Mouse (Mus musculus) embryonic facial prominence, embryonic 15.5 days (tissue): ENCODE measurements around the gene Calm3. TPM values are rescaled to one million over a fixed set of nuclear protein-coding genes. Genes with fewer than 3 reads are reported as not detected.

Source experiments
- ATAC-seq: fragments of 200-750 bp; cut with Nextera tagmentation; 2 replicates; pipeline ENCODE4 v1.8.0; 2017; ENCODE audit warnings: low read depth, moderate TSS enrichment; ENCODE audit not compliant: insufficient number of reproducible peaks, low FRiP score, low TSS enrichment
- H3K27ac ChIP-seq: fragments of 300-500 bp; sonication (generic); replicated peaks from 2 replicates; pipeline ENCODE4 v1.5.1; 2015; ENCODE audit warnings: mild to moderate bottlenecking, inconsistent platforms
- H3K27me3 ChIP-seq: fragments of 300-500 bp; sonication (generic); 2 replicates; pipeline ENCODE4 v1.6.1; 2015; ENCODE audit warnings: inconsistent platforms
- H3K36me3 ChIP-seq: fragments of 300-500 bp; sonication (generic); 2 replicates; pipeline ENCODE4 v1.6.1; 2015; ENCODE audit warnings: mild to moderate bottlenecking, inconsistent platforms
- H3K4me1 ChIP-seq: fragments of 300-500 bp; sonication (generic); 2 replicates; pipeline ENCODE4 v1.6.1; 2015; ENCODE audit warnings: inconsistent platforms
- H3K4me2 ChIP-seq: fragments of 300-500 bp; sonication (generic); replicated peaks from 2 replicates; pipeline ENCODE4 v1.6.1; 2015; ENCODE audit warnings: mild to moderate bottlenecking, inconsistent platforms
- H3K4me3 ChIP-seq: fragments of 300-500 bp; sonication (generic); replicated peaks from 2 replicates; pipeline ENCODE4 v1.5.1; 2015; ENCODE audit warnings: mild to moderate bottlenecking, inconsistent platforms
- H3K9ac ChIP-seq: fragments of 300-500 bp; sonication (generic); 2 replicates; pipeline ENCODE4 v1.6.1; 2015; ENCODE audit warnings: inconsistent platforms
- H3K9me3 ChIP-seq: fragments of 300-500 bp; sonication (generic); replicated peaks from 2 replicates; pipeline ENCODE4 v1.6.1; 2016; ENCODE audit warnings: inconsistent platforms
- WGBS: fragments of 180-500 bp; shearing (Covaris S2); methylation state at CpG from one replicate; pipeline ENCODE4 v1.1.7; 2015; 5-methylcytosine and 5-hydroxymethylcytosine counted together
- polyA plus RNA-seq: library from polyadenylated mRNA; unstranded; fragments of >200 nt; fragmentation: Nextera tagmentation; extraction: Ambion mirVana; gene quantifications from 2 replicates; pipeline ENCODE4 v1.2.1, GENCODE M21; 2015

Calm3 gene
- polyA plus RNA-seq, 1 experiment from 2014 or later = 138 TPM

GRCm38 (mm10) chr7:16949908-16950841 is 26.3 kb upstream of the Calm3 start:
- H3K36me3 ChIP-seq = no peaks in the 10 kb centered on the region
- H3K4me1 ChIP-seq = peaks cover 47% of the 10 kb centered on the region
- H3K9me3 ChIP-seq = no peaks in the 10 kb centered on the region
- H3K9ac ChIP-seq = no peak overlapping the region
- WGBS = 12% methylated on average over 29 of the region's 29 CpGs
- H3K4me3 ChIP-seq = peak overlapping the region; percentile 33
- ATAC-seq = peak; percentile 8; the same call in 1 of the 2 replicates
- H3K27ac ChIP-seq = no peak overlapping the region
- H3K4me2 ChIP-seq = peak overlapping the region; percentile 63
- peaks cover 42% of the 10 kb centered on the region for H3K27me3 ChIP-seq

- ATAC-seq = no peak
- WGBS = 64% methylated on average over 8 of the region's 8 CpGs
- H3K9ac ChIP-seq = no peak overlapping the region
- no peaks in the 10 kb centered on the region for H3K36me3 ChIP-seq
- no peaks in the 10 kb centered on the region for H3K9me3 ChIP-seq
- H3K4me1 ChIP-seq = peaks cover 58% of the 10 kb centered on the region
- no peak overlapping the region for H3K4me3 ChIP-seq
- peaks cover 43% of the 10 kb centered on the region for H3K27me3 ChIP-seq
- no peak overlapping the region for H3K4me2 ChIP-seq
- no peak overlapping the region; the same call in 1 of the 2 replicates for H3K27ac ChIP-seq
Observed at GRCm38 (mm10) chr7:16948923-16949458, 25.1 kb upstream of the Calm3 start.

GRCm38 (mm10) chr7:16947959-16948361 is 24.0 kb upstream of the Calm3 start:
- H3K4me3 ChIP-seq = 0 out of 2 replicates have a peak overlapping the region, but pooled peaks have one; percentile 38
- peaks cover 43% of the 10 kb centered on the region for H3K27me3 ChIP-seq
- peak overlapping the region; percentile 81 for H3K4me2 ChIP-seq
- WGBS = 23% methylated on average over 4 of the region's 4 CpGs
- ATAC-seq = peak; percentile 64
- H3K4me1 ChIP-seq = peaks cover 62% of the 10 kb centered on the region
- H3K36me3 ChIP-seq = no peaks in the 10 kb centered on the region
- H3K27ac ChIP-seq = peak overlapping the region; percentile 65
- no peak overlapping the region for H3K9ac ChIP-seq
- H3K9me3 ChIP-seq = no peaks in the 10 kb centered on the region

GRCm38 (mm10) chr7:16947349-16947895 is 23.5 kb upstream of the Calm3 start:
- H3K27me3 ChIP-seq = peaks cover 43% of the 10 kb centered on the region
- H3K4me1 ChIP-seq = peaks cover 62% of the 10 kb centered on the region
- 15% methylated on average over 22 of the region's 22 CpGs for WGBS
- H3K9ac ChIP-seq = no peak overlapping the region
- H3K4me3 ChIP-seq = peak overlapping the region; percentile 38
- H3K27ac ChIP-seq = peak overlapping the region; percentile 65
- no peaks in the 10 kb centered on the region for H3K36me3 ChIP-seq
- no peak for ATAC-seq
- no peaks in the 10 kb centered on the region for H3K9me3 ChIP-seq
- peak overlapping the region; percentile 81 for H3K4me2 ChIP-seq

GRCm38 (mm10) chr7:16946441-16947348 is 22.8 kb upstream of the Calm3 start:
- H3K27me3 ChIP-seq = peaks cover 43% of the 10 kb centered on the region
- peak overlapping the region; percentile 81 for H3K4me2 ChIP-seq
- WGBS = 8% methylated on average over 53 of the region's 53 CpGs
- H3K9ac ChIP-seq = peak overlapping the region; percentile 15; the same call in 1 of the 2 replicates
- H3K9me3 ChIP-seq = no peaks in the 10 kb centered on the region
- peak overlapping the region; percentile 38 for H3K4me3 ChIP-seq
- peak overlapping the region; percentile 65 for H3K27ac ChIP-seq
- ATAC-seq = no peak
- H3K4me1 ChIP-seq = peaks cover 62% of the 10 kb centered on the region
- H3K36me3 ChIP-seq = no peaks in the 10 kb centered on the region

GRCm38 (mm10) chr7:16945419-16945818 is 21.5 kb upstream of the Calm3 start:
- Histone ChIP-seq H3K9ac (no peak overlapping the region), H3K27me3 (peaks cover 43% of the 10 kb centered on the region), H3K4me3 (peak overlapping the region; percentile 57), H3K9me3 (no peaks in the 10 kb centered on the region), H3K4me2 (peak overlapping the region; percentile 81), H3K4me1 (peaks cover 65% of the 10 kb centered on the region), H3K27ac (no peak overlapping the region), H3K36me3 (no peaks in the 10 kb centered on the region)
- no peak for ATAC-seq
- 22% methylated on average over 17 of the region's 17 CpGs for WGBS

GRCm38 (mm10) chr7:16944808-16945315 is 20.9 kb upstream of the Calm3 start:
- H3K4me3 ChIP-seq = peak overlapping the region; percentile 57
- no peaks in the 10 kb centered on the region for H3K36me3 ChIP-seq
- peak overlapping the region; percentile 65; the same call in 1 of the 2 replicates for H3K27ac ChIP-seq
- peak overlapping the region; percentile 81 for H3K4me2 ChIP-seq
- peak; percentile 12; the same call in 1 of the 2 replicates for ATAC-seq
- H3K9me3 ChIP-seq = no peaks in the 10 kb centered on the region
- H3K4me1 ChIP-seq = peaks cover 65% of the 10 kb centered on the region
- 1% methylated on average over 22 of the region's 22 CpGs for WGBS
- H3K9ac ChIP-seq = peak overlapping the region; percentile 69
- peaks cover 43% of the 10 kb centered on the region for H3K27me3 ChIP-seq

GRCm38 (mm10) chr7:16944061-16944807 is 20.3 kb upstream of the Calm3 start, which contains the start of gene Pnmal2:
Pnmal2 (plus strand) TSS chr7:16944682.
- peaks cover 62% of the 10 kb centered on the region for H3K4me1 ChIP-seq
- peak within 1 kb of the TSS; percentile 69 for H3K9ac ChIP-seq
- H3K4me3 ChIP-seq = peak within 1 kb of the TSS; percentile 57
- peak within 1 kb of the TSS; percentile 65; the same call in 1 of the 2 replicates for H3K27ac ChIP-seq
- H3K27me3 ChIP-seq = peaks cover 42% of the 10 kb centered on the region
- ATAC-seq = peak; percentile 87
- H3K4me2 ChIP-seq = peak within 1 kb of the TSS; percentile 81
- no peaks in the 10 kb centered on the region for H3K9me3 ChIP-seq
- 16% methylated on average over 36 of the region's 36 CpGs for WGBS
- no peaks in the 10 kb centered on the region for H3K36me3 ChIP-seq

- Histone ChIP-seq H3K4me1 (peaks cover 55% of the 10 kb centered on the region), H3K4me2 (no peak overlapping the region), H3K4me3 (no peak overlapping the region), H3K9me3 (no peaks in the 10 kb centered on the region), H3K27ac (no peak overlapping the region), H3K36me3 (no peaks in the 10 kb centered on the region), H3K27me3 (peaks cover 28% of the 10 kb centered on the region), H3K9ac (no peak overlapping the region)
- ATAC-seq = no peak
- WGBS = 57% methylated on average over 4 of the region's 4 CpGs
Observed at GRCm38 (mm10) chr7:16942861-16943260, 18.9 kb upstream of the Calm3 start.

GRCm38 (mm10) chr7:16940292-16940691 is 16.4 kb upstream of the Calm3 start:
- peaks cover 3% of the 10 kb centered on the region; the same call in 1 of the 2 replicates for H3K27me3 ChIP-seq
- no peak overlapping the region for H3K4me3 ChIP-seq
- ATAC-seq = no peak
- no peak overlapping the region for H3K9ac ChIP-seq
- H3K36me3 ChIP-seq = no peaks in the 10 kb centered on the region
- whole genome bisulfite sequencing = 21% methylated on average over 7 of the region's 7 CpGs
- H3K9me3 ChIP-seq = no peaks in the 10 kb centered on the region
- H3K27ac ChIP-seq = peak overlapping the region; percentile 73
- H3K4me2 ChIP-seq = no peak overlapping the region
- peaks cover 31% of the 10 kb centered on the region for H3K4me1 ChIP-seq
